Mouse (Mus musculus): ENCODE data around the gene Cypt14.
"Not testable (repeated sequence)": the region's sequence is repeated elsewhere in the genome, so short reads cannot be mapped to it uniquely, and the experiment has no call there.

Cypt14 gene

DNA sequence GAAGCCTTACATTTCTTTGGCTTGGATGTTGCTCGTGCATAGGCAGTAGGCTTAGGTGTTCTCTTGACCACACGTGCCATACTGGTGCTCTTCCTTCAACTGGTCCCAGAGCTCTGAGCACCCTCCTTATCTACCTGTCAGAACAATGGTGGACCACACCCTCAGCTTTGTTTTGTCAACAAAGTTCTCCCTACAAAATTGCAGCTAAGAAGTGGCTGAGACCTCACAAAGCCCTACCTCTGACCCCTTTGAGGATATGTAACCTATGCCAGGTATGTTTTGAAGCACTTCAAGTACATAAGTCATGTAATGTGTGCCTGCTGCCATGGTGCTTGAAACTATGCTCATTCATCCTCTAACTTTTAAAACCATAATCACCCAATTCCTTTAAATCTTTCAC, at the start of gene Cypt14:
Gene Cypt14 (minus strand): TSS at position 101 of the 400 bp plus-strand sequence.
- DNase-seq, result not testable (repeated sequence)
